Mouse (Mus musculus) spleen, adult 2 months (tissue): ENCODE data around the gene P2rx6.

ENCODE experiments used
- CTCF ChIP-seq: fragments of 200-500 bp; IDR thresholded peaks from 2 replicates; pipeline ENCODE4 v1.5.1; 2011; ENCODE audit warnings: mild to moderate bottlenecking, inconsistent platforms; ENCODE audit not compliant: insufficient read depth, insufficient read length, insufficient replicate concordance; ENCODE audit errors: extremely low read depth
- POLR2A ChIP-seq: fragments of 200-500 bp; IDR thresholded peaks from 2 replicates; pipeline ENCODE4 v1.6.1; 2011; ENCODE audit warnings: low read depth, low read length, inconsistent platforms

- TF ChIP-seq CTCF = no peak
- no peak for TF ChIP-seq POLR2A
Observed at GRCm38 (mm10) chr16:17564221-17564620, 2.5 kb downstream of the P2rx6 start.
